Mouse (Mus musculus) right cerebral cortex, postnatal 25 days (tissue): ENCODE measurements around the gene Kndc1.

Experiments
- DNase-seq: peaks from one replicate; pipeline ENCODE4 v3.0.0; 2022

The Kndc1 gene

DNA sequence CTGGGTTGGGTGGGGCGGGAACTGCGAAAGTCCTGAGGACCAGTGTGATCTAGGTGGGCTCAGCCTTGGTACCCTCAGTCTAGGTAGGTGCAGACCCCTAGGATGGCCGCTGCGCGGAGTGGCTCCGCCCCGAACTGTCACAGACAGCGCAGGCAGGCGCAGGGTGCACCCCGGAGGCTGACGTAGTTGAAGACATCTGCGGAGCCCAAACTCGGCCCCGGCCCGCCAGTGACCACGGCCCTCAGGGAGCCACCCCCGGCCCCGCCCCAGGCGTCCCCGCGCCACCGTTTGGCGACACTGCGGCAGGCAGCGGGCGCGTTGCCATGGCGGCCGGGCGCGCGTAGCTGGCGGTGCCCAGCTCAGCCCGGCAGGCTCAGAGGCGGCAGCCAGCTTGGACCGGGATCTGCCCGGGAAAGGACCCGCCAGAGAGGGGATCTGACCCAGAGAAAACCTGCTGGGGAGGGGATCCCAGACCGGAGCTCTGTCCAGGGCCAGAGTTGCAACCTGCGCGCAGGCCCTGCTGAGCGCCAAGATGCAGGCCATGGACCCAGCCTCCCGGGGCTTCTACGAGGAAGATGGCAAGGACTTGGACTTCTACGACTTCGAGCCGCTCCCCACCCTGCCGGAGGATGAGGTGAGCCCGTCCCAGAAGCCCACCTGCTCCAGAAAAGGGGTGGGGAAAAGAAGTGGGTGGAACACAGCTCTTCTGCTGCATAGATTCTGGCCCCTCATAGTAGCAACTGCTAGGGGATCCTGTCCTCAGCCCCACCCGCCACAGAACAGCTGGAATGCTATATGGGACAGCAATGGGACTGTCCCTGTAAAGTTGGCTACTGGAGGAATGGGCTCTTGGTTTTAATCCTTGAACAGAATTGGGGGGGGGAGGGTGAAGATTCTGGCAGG is at the start of gene Kndc1:
TSS of gene Kndc1 (plus strand) at position 42 of the 903 bp plus-strand sequence.
- DNase-seq = peak; percentile 79

DNA sequence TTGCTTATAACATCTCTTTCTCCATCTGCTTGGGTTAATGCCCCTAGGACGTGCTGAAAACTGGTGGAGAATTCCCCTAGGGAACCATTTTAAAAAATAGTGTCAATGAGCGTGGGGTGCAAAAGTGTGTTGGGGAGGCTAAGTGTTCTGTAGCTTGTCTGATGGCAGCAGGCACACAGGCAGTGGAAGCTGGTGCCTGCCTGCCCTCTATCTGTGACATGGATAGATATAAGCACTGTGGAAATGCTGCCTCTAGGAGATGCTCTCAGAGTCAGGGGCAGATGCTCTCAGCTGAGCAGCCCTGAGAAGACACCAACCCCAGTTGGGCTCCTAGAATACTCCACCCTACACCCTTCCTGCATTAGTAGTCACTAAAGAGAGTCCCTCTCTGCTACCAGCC is 49.4 kb upstream of the Kndc1 start:
- no peak for DNase-seq

DNA sequence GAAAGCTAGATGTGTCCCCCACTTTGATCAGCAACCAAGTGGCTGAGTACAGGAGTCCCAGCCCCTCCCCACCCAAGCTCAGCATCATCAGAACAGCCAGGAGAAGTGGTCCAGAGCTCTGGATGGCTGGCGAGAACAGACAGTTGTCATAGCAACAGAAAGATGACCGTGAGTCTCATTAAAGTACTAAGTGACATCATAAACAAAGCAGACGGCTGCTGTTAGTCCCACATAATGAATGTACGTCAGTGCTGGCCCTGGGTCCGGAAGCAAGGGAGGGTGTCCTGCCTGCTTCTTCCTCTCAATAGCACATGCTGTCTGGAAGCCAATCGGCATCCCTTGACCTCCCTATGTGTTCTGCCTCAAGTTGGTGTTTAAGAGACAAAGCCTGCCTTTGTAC is 44.3 kb upstream of the Kndc1 start:
- peak; percentile 35 for DNase-seq

DNA sequence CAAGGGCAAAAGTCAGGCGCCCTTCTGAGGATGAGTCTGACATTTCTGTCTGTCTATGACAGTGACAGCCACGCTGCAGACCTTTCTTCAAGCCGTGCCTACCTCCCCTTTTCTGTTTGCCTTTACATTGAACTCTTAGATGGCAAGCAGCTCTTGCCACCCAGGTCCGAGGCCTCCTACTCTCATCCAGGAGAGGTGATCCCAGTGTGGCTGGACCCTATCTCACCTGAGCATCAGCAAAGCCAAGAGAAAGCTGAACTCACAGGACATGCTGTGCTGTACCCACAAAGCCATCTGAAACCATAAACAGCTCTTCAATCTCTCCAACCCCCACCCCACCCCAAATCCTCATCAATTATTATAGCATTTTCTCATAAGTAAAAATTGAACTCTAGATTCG is 43.8 kb upstream of the Kndc1 start:
- DNase-seq = no peak

DNA sequence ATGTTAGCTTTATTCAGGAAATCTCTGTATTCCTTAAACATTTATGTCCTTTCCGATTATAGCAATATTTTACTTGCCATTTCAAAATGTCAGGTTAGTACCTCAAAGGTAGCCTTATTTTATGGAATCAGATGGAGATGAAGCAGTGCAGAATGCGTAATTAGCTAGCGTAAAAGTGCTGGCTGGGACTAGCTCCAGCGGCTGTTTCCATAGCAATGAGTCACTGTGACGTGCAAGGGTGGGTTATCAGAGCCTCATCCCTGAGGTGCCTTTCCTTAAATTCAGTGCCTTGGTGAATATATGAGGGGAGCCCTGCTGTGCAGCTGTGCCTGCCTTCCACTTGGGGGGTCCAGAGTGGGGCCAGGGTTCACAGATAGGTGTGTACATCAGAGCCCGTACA is 43.4 kb upstream of the Kndc1 start:
- DNase-seq = peak; percentile 63

DNA sequence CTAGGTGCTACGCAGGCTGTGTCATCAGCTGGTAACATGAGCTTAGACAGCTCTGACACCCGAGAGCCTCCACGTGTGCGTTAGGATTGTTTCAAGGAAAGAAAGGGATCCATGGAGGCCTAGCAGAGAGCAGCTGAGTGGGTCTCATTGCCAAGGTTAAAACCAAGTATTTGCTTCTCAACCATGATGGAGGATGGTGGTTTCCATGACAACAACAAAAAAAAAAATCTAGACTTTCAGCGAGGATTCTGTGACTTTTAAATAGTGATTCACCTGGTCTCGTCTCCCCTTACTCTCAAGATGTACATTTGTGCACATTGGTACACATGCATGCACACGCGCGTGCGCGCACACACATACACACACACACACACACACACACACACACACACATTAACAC is 39.2 kb upstream of the Kndc1 start:
- no peak for DNase-seq

DNA sequence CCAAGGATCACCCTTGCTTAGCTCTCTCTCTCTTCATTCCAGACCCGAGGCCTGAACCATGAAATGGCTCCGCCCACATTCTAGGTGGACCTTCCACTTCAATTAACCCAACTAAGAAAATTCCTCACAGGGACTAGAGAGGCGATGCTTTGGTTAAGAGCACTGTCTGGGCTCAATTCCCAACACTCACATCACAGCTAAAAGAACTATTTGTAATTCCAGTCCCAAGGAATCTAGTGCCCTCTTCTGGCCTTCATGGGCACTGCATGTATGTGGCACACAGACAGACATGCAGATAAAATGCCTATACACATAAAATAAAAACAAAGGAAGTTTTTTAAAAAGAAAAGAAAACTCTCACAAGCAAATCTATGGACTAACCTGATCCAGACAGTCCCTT is 33.1 kb upstream of the Kndc1 start:
- peak; percentile 68 for DNase-seq

DNA sequence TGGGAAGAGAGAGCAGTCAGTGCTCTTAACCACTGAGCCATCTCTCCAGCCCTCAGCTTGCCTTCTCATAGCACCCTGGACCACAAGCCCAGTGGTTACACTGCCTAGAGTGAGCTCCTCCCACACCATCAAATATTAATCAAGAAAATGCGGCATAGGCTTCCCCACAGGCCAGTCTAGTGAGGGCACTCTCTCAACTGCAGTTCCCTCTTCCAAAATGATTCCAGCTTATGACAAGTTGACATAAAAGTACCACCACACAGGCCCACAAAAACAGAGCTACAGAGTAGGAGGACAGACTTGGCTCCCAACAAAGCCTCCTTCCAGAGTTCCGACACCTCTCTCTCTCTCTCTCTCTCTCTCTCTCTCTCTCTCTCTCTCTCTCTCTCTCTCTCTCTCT is 31.4 kb upstream of the Kndc1 start:
- no peak for DNase-seq

DNA sequence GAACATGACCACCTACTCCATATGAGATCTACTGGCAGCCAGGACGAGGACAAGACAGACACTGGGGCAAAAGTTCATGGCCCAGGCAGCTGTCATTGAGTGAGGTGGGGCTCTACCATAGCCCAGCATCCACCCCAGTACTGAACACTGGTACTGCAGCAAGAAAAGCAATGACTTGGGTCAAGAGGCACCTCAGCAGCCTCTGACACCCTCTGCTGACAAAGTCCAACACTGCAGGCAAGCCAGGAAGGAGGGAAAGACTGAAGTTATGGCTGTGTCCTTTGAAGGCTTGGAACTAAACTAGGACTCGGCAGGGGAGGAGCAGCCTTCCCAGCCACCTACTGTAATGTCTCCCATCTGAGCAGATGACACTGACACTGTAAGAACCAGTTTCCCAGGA is 30.2 kb upstream of the Kndc1 start:
- DNase-seq = no peak

DNA sequence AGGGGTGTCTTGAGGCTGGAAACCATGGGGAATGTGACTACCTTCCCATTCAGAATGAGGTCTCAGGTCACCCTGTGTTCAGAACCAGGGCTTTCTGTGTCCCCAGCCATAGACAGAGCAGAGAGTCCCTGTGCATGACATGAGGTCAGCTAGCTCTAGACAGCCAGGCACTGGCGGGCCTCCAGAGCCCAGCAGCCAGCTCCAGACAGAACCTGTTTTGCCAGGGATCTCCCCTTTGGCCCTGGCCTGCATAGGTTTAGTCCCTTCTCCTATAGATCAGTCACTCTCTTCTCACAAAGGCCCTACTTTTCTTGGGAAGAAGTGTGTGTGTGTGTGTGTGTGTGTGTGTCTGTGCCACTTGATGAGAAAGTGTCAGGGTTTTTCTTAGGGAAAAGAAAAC is 29.6 kb upstream of the Kndc1 start:
- DNase-seq = no peak

DNA sequence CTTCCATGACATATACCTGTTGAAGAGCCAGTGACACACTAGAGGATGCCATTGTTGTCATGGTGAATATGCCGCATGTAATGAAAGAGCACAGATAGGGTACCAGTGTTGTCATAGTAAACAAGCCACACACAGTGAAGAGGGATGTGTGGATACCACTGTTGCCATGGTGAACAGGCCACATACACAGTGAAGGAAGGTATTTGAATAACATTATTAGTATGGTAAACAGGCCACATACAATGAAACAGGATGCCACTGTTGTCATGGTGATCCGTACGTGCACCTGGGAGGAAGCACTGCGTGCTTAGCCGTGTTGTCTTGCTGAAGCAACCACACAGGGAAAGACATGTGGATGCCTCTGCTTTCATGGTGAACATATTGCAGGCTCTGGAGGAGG is 23.5 kb upstream of the Kndc1 start:
- DNase-seq = no peak

DNA sequence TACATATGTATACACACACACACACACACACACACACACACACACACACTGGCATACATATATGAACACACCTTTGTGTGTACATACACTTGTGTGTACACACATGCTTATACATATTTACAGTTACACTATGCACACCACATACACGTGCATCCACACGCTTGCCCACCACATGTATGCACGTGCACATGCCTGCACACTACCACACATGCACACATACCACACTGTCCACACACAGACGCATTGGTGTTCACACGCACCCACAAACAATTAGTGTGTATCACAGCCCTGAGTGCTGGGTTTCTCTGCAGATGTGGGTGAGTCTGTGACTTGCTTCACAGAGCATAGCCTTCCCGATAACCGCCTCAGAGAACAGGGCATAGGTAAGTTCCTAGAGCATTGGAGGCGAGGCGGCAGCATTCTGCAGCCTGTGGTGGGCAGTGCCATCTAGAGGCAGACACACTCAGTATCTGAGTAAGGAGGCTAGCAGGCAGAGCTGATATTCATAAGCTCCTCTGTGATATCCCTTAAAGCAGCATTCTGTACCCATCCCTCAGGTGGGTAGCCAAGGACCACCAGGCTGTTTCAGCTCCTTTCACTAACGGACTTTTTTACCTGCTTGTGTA is 17.2 kb upstream of the Kndc1 start:
- DNase-seq = peak; percentile 59

DNA sequence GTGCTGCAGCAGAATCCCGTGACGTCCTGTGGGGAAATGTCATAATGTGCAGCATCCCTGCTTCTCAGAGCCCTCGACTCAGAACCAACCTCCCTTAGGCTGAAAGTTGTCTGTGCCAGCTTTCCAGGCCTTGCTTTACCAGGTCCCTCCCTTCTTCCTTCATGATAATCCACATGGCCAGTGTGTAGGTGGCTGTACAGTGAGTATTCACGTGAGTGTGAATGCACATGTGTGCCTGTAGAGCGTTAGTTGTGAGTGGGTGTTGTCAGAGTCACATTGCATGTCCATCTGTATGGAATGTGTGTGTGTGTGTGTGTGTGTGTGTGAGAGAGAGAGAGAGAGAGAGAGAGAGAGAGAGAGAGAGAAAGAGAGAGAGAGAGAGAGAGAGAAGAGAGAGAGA is 16.4 kb upstream of the Kndc1 start:
- no peak for DNase-seq

DNA sequence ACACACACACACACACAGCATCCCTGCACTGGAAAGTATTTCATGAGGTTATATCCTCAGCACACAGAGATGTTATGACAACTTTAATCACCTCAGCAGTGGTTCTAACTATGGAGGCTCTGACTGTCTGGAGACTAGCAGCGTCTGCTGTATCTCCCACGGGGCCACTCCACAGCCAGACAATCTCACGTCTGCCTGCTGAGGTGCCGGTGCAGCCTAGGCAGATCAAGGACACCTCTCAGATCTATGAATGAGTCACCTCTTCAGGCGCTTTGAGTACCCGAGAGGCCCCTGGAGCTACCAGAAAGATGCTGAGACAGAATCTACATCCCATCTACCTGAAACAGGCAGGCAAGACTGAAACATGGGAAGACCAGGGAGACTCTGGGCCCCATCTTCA is 15.9 kb upstream of the Kndc1 start:
- no peak for DNase-seq

DNA sequence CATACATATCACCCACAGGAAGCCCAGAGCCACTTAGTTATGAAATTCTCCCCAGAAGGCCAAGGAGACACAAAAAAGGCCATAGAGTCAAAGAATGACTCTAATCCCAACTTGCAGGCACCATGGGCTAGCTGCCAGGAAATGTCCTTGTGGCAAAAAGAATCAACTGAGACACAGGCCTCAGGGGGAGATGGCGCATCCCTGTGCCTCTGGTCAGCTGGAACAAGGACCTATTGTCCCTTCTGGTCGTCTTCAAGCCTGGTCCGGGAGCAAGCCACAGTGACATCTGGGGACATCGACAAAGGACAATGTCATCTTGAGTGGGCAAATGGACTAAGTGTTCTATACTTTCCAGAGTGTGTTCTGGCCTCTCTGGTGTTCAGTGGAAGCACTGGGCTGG is 11.0 kb upstream of the Kndc1 start:
- no peak for DNase-seq

DNA sequence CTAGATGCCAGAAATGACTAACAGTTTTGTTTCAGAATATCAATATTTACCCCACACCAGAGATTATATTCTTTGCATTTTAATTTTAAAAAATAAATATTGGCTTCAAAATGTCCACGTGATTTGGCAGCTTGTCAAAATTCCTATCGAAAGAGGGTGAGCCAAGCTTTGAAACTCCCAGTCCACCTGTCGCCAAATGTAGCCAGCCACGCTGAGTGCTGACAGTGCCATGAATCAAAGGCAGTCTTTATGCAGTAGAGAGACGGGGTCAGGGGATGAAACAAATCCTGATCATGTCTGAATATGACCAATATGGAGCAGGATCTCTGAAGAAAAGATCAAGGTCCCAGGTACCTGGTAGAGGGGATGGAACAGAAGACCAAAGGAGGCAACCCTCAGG is 2.7 kb upstream of the Kndc1 start:
- DNase-seq = no peak

DNA sequence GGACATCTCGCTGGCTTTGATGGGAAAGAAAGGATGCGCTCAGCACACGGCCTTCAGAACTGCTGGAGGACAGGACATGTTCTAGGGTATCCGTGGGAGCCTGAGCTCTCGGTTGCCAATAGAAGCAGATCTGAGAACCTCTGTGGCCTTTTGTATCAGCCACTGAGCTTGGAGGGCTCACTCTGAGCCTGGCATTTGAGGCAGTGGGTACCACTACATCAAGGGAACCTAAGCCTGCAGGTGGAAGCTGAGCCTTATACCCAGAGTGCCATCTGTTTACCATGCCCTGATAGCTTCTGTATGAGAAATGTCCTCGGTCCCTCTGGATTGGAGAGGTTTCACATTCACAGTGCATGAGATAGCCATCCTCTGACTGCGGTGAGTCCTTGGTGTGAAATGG is 1.8 kb downstream of the Kndc1 start:
- DNase-seq = no peak

DNA sequence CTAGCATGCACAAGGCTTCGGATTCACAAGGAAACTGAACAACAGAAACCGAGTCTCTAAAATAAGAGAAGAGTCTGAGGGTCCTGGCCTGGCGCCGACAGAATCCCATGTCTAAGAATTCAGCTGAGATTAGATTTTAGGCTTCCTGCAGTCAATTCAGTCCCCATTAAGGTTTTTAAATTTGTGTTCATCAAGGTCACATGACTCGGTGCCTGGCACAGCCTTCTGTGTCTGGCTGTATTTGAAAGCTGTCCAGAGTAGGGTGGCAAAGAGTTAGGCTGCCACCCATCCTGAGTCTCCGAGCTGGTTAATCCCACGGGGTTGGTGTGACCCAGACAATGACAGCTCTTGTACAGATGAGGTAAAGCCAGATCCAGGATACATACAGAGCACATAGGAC is 2.3 kb downstream of the Kndc1 start:
- no peak for DNase-seq

DNA sequence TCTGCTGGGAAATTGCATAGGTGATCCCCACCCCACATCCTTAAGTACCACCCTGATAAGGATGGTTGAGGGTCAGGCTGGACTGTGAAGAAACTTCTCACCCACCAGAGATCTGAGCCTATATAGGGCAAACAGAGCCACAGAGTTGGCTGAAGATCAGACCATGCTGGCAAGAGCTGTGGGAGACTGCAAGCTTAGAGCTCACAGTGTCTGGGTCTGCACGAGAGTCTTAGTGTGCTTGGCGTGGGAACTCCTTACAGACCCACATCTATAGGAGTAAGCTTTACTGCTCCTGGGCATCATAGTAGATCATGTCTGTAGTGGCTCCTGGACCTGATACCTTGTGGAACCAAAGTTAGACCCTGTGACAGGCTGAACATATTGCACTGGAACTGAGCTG is 4.1 kb downstream of the Kndc1 start:
- no peak for DNase-seq

DNA sequence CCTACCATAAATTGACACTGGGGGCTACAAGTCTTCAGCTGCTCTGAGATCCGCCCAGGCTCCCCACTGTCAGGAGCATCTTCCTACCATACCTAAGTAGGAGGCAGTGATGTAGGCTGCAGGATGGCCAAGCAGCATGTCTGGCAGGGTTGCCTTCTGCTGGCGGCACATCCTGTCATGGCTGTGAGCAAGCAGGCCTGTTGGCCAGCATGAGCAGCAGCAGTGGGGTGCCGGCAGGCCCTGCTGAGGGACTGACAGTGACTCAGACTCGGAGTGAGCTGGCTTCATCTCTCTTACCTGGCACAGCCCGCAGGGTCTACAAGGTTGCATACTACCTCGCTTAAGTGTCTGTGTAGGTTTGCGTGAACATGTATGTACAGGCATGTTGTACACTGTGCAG is 5.0 kb downstream of the Kndc1 start:
- DNase-seq = peak; percentile 67

DNA sequence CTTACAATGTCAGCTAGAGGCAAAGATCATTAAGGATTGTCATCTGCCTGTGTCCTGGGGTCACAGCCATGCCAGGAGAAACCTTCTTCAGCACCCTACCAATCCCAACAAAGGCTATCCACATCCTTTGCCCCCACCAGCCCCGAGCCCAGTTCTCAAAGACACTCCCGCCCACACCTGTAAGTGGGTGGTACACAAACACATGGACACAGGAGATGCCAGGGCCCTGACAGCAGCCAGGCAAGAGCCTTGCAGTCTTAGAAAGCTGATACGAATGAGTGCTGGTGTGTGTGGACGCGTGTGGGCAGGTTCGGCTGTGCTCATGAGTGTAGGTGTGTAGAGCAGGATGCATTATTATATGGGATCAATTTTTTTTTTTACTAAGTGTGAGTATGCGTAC is 6.0 kb downstream of the Kndc1 start:
- DNase-seq = no peak

DNA sequence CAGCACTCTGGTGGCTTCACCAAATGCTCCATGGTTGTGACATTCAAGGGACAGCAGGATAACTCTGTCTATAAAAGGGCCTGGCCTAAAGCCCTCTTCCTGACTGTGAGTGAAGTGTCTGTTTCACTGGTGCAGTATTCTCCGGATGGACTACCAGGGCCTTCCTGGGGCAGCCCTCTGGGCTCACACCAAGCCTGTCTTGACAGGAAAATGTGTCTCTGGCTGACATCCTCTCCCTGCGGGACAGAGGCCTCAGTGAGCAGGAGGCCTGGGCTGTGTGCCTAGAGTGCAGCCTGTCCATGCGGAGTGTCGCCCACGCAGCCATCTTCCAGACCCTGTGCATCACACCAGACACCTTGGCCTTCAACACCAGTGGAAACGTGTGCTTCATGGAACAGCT is 6.4 kb downstream of the Kndc1 start:
- DNase-seq = no peak

DNA sequence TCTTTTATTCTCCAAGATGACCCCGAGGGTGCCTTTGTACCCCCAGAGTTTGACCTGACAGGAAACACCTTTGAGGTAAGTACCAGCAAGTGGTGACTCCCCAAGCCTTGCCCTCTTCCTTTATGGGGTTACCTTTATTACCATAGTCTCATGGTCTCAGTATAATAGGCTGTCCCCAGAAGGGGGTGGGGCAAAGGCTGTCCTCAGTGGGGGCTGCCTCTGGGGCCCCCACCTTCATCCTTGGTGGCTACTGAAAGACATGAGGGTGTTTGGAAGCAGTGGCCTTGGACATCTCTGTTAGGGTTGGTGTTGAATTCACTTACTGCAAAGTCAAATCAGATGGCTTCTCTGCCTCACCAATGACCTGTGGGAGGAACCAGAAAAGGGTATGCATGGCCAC is 7.5 kb downstream of the Kndc1 start:
- no peak for DNase-seq

DNA sequence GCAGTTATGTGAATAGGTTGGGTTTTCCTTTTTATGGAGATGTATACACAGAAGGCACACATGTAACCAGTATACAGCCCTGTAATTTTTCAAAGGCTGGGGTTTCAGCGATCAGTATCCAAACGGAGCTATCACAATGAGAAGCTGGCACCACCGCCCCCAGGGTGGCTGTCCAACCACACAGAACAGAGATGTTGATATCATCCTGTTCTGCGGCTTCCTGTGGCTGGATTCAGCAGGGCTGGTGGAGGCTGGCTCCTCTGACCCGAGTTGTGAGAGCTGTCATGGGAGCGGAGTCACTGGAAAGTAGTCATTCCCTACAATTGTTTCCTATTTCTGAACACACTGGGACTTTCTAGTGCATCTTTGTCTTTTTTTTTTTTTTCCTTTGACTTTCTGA is 10.8 kb downstream of the Kndc1 start:
- no peak for DNase-seq

DNA sequence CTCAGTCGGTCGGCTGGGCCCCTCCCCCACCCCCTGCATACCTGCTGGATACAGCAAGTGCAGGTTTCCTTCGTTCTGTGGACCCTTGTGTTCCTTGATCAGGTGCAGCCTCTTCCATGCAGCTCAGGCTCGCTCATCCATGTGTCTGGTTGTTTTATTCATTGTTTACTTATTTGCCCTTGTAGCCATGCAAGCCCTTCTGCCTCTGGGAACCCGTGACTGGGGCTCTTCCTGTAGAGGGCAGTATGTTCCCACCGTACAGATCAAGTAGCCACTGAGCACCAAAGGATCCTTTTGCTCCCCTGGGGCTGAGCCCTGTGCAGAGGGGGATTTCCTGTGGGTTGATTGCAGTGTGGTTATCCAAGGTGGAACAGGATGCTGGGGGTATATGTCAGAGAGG is 11.2 kb downstream of the Kndc1 start:
- no peak for DNase-seq
